Mouse (Mus musculus): Measurements from ENCODE around the gene Mlycd.
A peak's percentile ranks its signal among the peaks of the same experiment; 100 is the strongest.
"Not testable (repeated sequence)": the region's sequence is repeated elsewhere in the genome, so short reads cannot be mapped to it uniquely, and the experiment has no call there.

The Mlycd gene

GRCm38 (mm10) chr8:119394524-119395026 is at the start of gene Mlycd:
Mlycd (plus strand) TSS chr8:119394878.
- peak; percentile 94 for DNase-seq

GRCm38 (mm10) chr8:119345029-119345682 is 49.5 kb upstream of the Mlycd start:
- no peak for DNase-seq

GRCm38 (mm10) chr8:119345683-119346075 is 49.0 kb upstream of the Mlycd start:
- DNase-seq = no peak

- DNase-seq = no peak
Observed at GRCm38 (mm10) chr8:119351647-119352046, 43.0 kb upstream of the Mlycd start.

- no peak for DNase-seq
Observed at GRCm38 (mm10) chr8:119352977-119353658, 41.6 kb upstream of the Mlycd start.

- no peak for DNase-seq
Observed at GRCm38 (mm10) chr8:119353659-119354023, 41.0 kb upstream of the Mlycd start.

- DNase-seq = not testable (repeated sequence)
Observed at GRCm38 (mm10) chr8:119356631-119357030, 38.0 kb upstream of the Mlycd start.

GRCm38 (mm10) chr8:119358175-119358574 is 36.5 kb upstream of the Mlycd start:
- no peak for DNase-seq

GRCm38 (mm10) chr8:119358836-119359235 is 35.8 kb upstream of the Mlycd start:
- no peak for DNase-seq

GRCm38 (mm10) chr8:119360686-119361295 is 33.9 kb upstream of the Mlycd start:
- no peak for DNase-seq

- not testable (repeated sequence) for DNase-seq
Observed at GRCm38 (mm10) chr8:119374716-119375115, 20.0 kb upstream of the Mlycd start.

GRCm38 (mm10) chr8:119378476-119378875 is 16.2 kb upstream of the Mlycd start:
- no peak for DNase-seq

- DNase-seq = no peak
Observed at GRCm38 (mm10) chr8:119380619-119381018, 14.1 kb upstream of the Mlycd start.

- DNase-seq = peak; percentile 48
Observed at GRCm38 (mm10) chr8:119384478-119384877, 10.2 kb upstream of the Mlycd start.

- DNase-seq = no peak
Observed at GRCm38 (mm10) chr8:119385854-119386253, 8.8 kb upstream of the Mlycd start.

GRCm38 (mm10) chr8:119386988-119387387 is 7.7 kb upstream of the Mlycd start:
- DNase-seq = no peak

GRCm38 (mm10) chr8:119394097-119394496 is 581 bp upstream of the Mlycd start:
- no peak for DNase-seq

- no peak for DNase-seq
Observed at GRCm38 (mm10) chr8:119395072-119395950, 633 bp downstream of the Mlycd start.

- no peak for DNase-seq
Observed at GRCm38 (mm10) chr8:119398558-119398957, 3.9 kb downstream of the Mlycd start.

GRCm38 (mm10) chr8:119399255-119399654 is 4.6 kb downstream of the Mlycd start:
- DNase-seq = no peak

GRCm38 (mm10) chr8:119400122-119400671 is 5.5 kb downstream of the Mlycd start:
- no peak for DNase-seq

GRCm38 (mm10) chr8:119400904-119401303 is 6.2 kb downstream of the Mlycd start:
- no peak for DNase-seq

- DNase-seq = no peak
Observed at GRCm38 (mm10) chr8:119403912-119404311, 9.2 kb downstream of the Mlycd start.

Data from right cerebral cortex, postnatal 25 days (tissue).